In the genomic region with DNA sequence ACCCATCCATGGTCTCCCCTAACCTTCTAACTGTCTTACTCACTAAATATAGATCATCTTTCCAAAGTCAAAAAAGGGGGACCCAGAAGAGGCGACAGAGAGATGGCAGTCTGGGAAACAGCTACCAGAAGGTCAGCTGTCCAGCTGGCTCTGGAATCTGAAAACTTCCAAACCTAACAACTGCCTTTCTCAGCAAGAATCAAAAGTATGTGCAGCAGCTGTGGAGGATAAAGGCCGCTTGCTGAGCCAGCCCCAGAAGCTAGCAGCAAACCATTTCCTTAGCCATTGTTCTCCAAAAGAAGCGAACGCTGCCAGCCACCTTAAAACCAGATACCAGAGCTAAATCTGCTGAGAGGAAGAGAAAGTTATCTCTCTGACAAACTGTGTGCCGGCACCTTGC, we compare ENCODE assay signal across 9 mouse cellular contexts. TPM values are rescaled to one million over a fixed set of nuclear protein-coding genes. Genes with fewer than 3 reads are reported as not detected.
A peak's percentile ranks its signal among the peaks of the same experiment; 100 is the strongest.
DNase-seq lines count a peak whose midpoint lies in the region; ATAC-seq and TF ChIP-seq lines count a peak whose summit lies in the region.
"Had no signal": no experiment of that assay in that cellular context is flagged by ENCODE, and none has a peak within 500 bp of the region (broad histone marks: within the 10 kb centered on the region; RNA-seq: fewer than 3 reads in every experiment).

No protein-coding gene starts in this region.

- no peak overlapping the region for H3K4me3 ChIP-seq in lung, adult 2 months (replicated peaks; ENCODE audit: extremely low read depth, low read depth, low read length)
- H3K4me3 ChIP-seq in kidney, postnatal 0 days (replicated peaks; ENCODE audit: low read depth, low read length) = no peak overlapping the region
- no peak overlapping the region for H3K4me3 ChIP-seq in small intestine, adult 2 months (ENCODE audit: low read depth, low read length)
- H3K4me3 ChIP-seq in thymus, adult 2 months (ENCODE audit: control insufficient read depth, insufficient read depth, low read length) = no peak overlapping the region

- ATAC-seq in kidney, postnatal 0 days (replicated peaks; ENCODE audit: low FRiP score, low read depth) = 0 out of 2 replicates have a peak, but pooled peaks have one; percentile 49

- peaks cover 35% of the 10 kb centered on the region for H3K4me1 ChIP-seq in lung, adult 2 months (ENCODE audit: control insufficient read depth, insufficient read depth, low read length)
- H3K4me1 ChIP-seq in kidney, postnatal 0 days (replicated peaks; ENCODE audit: insufficient read depth, low read length) = peaks cover 21% of the 10 kb centered on the region
- H3K4me1 ChIP-seq in small intestine, adult 2 months (ENCODE audit: control insufficient read depth, insufficient read depth, insufficient read length, low read length) = peaks cover 9% of the 10 kb centered on the region; the same call in 1 of the 2 replicates
- H3K4me1 ChIP-seq in thymus, adult 2 months (replicated peaks; ENCODE audit: control insufficient read depth, insufficient read depth, low read length) = no peaks in the 10 kb centered on the region

- WGBS in lung, adult 2 months = 24% methylated on average over 5 of the region's 5 CpGs
- 23% methylated on average over 5 of the region's 5 CpGs for WGBS in kidney, postnatal 0 days
- WGBS in small intestine, adult 2 months = 79% methylated on average over 5 of the region's 5 CpGs
- WGBS in thymus, adult 2 months = 85% methylated on average over 5 of the region's 5 CpGs

- TF ChIP-seq CTCF in lung, adult 2 months (IDR thresholded peaks at IDR 0.05; ENCODE audit: insufficient read depth, low read length) = no peak
- TF ChIP-seq CTCF in kidney, postnatal 0 days (IDR thresholded peaks at IDR 0.05; ENCODE audit: low read depth) = no peak
- no peak for TF ChIP-seq CTCF in small intestine, adult 2 months (IDR thresholded peaks at IDR 0.05; ENCODE audit: extremely low read depth, insufficient read length, insufficient replicate concordance, low read depth, low read length)
- TF ChIP-seq CTCF in thymus, adult 2 months (IDR thresholded peaks at IDR 0.05; ENCODE audit: borderline replicate concordance, control insufficient read depth, extremely low read depth, insufficient read depth, low read length, poor library complexity) = no peak

- no peak overlapping the region for H3K4me2 ChIP-seq in kidney, postnatal 0 days (ENCODE audit: low read length)

- no peak overlapping the region for H3K9ac ChIP-seq in kidney, postnatal 0 days (ENCODE audit: low read depth, low read length)

- DNase-seq in lung, adult 18-20 months = peak; percentile 37 to 46
- DNase-seq in lung, adult 2 months = no peak
- DNase-seq in heart, adult 18-20 months = peak; percentile 45 to 51
- DNase-seq in kidney, postnatal 0 days (ENCODE audit: low spot score) = peak; percentile 83
- DNase-seq in urinary bladder, postnatal 4 days (ENCODE audit: low spot score in 2 of 2) = no peak
- no peak for DNase-seq in left cerebral cortex, adult 18-20 months (ENCODE audit: low spot score in 2 of 2)
- no peak for DNase-seq in thymus, adult 2 months

- H3K9me3 ChIP-seq in kidney, postnatal 0 days (replicated peaks; ENCODE audit: low read length) = no peaks in the 10 kb centered on the region

- TF ChIP-seq POLR2A in lung, adult 2 months (IDR thresholded peaks at IDR 0.05; ENCODE audit: borderline replicate concordance, extremely low read depth, low read depth, low read length) = no peak
- TF ChIP-seq POLR2A in small intestine, adult 2 months (IDR thresholded peaks at IDR 0.05; ENCODE audit: low read depth, low read length) = no peak
- no peak for TF ChIP-seq POLR2A in thymus, adult 2 months (IDR thresholded peaks at IDR 0.05; ENCODE audit: control insufficient read depth, extremely low read depth, insufficient read depth, low read length, poor library complexity)

- peak overlapping the region; percentile 85 for H3K27ac ChIP-seq in kidney, postnatal 0 days
- 0 out of 2 replicates have a peak overlapping the region, but pooled peaks have one; percentile 22 for H3K27ac ChIP-seq in small intestine, adult 2 months (ENCODE audit: insufficient read depth, low read depth, low read length)
- H3K27ac ChIP-seq in thymus, adult 2 months (ENCODE audit: control insufficient read depth, insufficient read depth, low read length) = no peak overlapping the region
- H3K27ac ChIP-seq: macrophage had no signal

- no peaks in the 10 kb centered on the region for H3K36me3 ChIP-seq in kidney, postnatal 0 days (ENCODE audit: insufficient read depth, low read length)
- no peaks in the 10 kb centered on the region for H3K36me3 ChIP-seq in small intestine, adult 2 months (ENCODE audit: control insufficient read depth, insufficient read depth, low read length)
- no peaks in the 10 kb centered on the region for H3K36me3 ChIP-seq in thymus, adult 2 months (ENCODE audit: control insufficient read depth, insufficient read depth, low read length)

- no peaks in the 10 kb centered on the region for H3K27me3 ChIP-seq in kidney, postnatal 0 days (ENCODE audit: insufficient read depth, low read length)
- H3K27me3 ChIP-seq in small intestine, adult 2 months (ENCODE audit: control insufficient read depth, insufficient read depth, low read length) = no peaks in the 10 kb centered on the region
- no peaks in the 10 kb centered on the region for H3K27me3 ChIP-seq in thymus, adult 2 months (ENCODE audit: control insufficient read depth, insufficient read depth, low read length)

RNA-seq across cellular contexts. Expression of a gene that starts 59.7 kb away (rescaled TPM):
- polyA plus RNA-seq in lung, adult 2 months (2012; rRNA removed) = 216 and 249 TPM in 2 replicates
- 100 to 1,000 TPM; 224 to 229 TPM for total RNA-seq in heart, adult 18-20 months (2021)
- polyA plus RNA-seq in kidney, postnatal 0 days (2015; fragmentation: Nextera tagmentation; extraction: Ambion mirVana) = 33.8 and 36.9 TPM in 2 replicates
- polyA plus RNA-seq in small intestine, adult 2 months (2012; rRNA removed) = 14.9 and 22.3 TPM in 2 replicates
- total RNA-seq in left cerebral cortex, adult 18-20 months (2021) = 100 to 1,000 TPM; 213 to 220 TPM
- 104 and 121 TPM in 2 replicates for polyA plus RNA-seq in thymus, adult 2 months (2012; rRNA removed)

Comparison
In these comparisons a context has a peak if more than half of its experiments do, and no peak if none do; other contexts are left out.
1. DNase-seq: peak in lung, adult 18-20 months (2 of 2), heart, adult 18-20 months (2 of 2) and kidney, postnatal 0 days (single experiment); none in lung, adult 2 months (single experiment), urinary bladder, postnatal 4 days (0 of 2), left cerebral cortex, adult 18-20 months (0 of 2) and thymus, adult 2 months (single experiment).